Mouse (Mus musculus): ENCODE measurements around the gene Scrt2. TPM values are rescaled to one million over a fixed set of nuclear protein-coding genes. Genes with fewer than 3 reads are reported as not detected.

Scrt2 gene
- total RNA-seq, 2 experiments from 2014 or later: not detected

DNA sequence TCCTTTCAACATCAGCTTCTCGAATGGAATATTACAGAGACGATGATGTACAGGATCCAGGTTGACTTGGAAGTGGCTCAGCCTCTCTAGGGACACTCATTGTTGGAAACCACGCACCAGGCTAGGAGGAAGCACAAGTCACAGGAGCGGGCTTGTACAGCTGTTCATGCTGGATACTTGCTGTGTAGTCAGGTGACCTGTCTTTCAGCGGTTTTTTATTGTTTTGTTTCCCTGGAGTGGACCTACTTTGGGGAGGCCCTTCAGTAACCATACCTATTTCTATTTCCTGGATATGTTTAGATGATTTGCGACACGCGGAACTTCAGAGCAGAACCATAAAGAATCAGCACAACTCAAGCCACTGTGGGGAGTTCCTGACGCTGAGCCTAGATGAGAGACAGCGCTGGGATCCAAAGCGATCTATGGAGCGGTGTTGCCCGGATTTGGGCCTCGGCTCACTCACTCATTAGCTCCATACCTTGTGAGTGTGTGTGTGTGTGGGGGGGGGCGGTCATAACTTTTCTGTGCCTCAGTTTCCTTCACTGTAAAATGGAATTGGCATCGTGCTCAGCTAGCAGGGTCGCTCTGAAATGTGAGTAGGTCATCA lies 23.5 kb downstream of the Scrt2 start:
- Histone ChIP-seq H3K4me3 (peak overlapping the region; percentile 77), H3K27ac (peak overlapping the region; percentile 96)
- no peak for DNase-seq
- no peak for TF ChIP-seq CTCF (IDR thresholded peaks at IDR 0.05)
- intact Hi-C loops (cut with DNase I): loop anchor here (5.0 kb wide), 1 partner anchor 257 kb away; no protein-coding TSS in a partner anchor

DNA sequence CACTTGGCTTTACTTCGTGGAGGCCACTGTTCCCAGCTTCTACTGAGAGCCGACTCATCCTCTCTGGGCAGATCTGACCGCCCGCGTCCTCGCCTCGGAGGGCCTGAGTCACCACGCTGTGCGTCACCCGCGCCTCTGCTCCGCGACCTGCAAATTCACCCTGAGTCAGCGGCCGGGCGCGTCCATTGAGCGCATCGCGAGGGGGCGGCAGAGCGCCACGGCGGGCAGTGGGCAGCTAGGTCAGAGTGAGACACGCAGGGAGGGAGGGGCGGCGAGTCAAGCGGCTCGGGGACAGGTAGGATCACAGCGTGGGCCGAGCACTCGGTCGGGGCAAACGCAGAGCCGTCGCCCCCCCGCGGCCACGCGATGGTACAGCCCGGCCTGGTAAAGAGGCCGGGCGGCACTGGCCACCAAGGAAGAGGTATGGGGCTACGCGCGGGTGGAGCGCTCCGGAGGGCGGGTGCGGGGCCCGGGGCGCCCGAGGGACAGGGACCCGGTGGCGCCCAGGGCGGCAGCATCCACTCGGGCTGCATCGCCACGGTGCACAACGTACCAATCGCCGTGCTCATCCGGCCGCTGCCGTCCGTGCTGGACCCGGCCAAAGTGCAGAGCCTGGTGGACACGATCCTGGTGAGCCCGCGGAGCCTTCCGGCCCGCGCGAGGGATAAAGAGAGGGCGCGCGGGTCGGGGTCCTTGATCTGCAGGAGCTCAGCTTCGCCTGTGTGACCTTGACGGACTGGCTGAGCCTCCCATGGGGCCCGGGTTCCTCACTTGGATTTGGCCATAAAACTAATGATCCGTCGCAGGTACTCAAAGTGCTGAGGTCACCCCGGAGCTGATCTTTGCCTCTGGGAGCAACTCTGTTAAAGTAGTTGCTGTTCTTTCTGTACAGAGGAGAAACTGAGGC lies 24.2 kb downstream of the Scrt2 start, which contains the start of gene Srxn1:
Gene Srxn1 (plus strand): TSS at position 199 of the 907 bp plus-strand sequence.
- H3K27ac ChIP-seq: peak within 1 kb of the TSS; percentile 96
- peak within 1 kb of the TSS; percentile 77 for H3K4me3 ChIP-seq
- intact Hi-C loops (cut with DNase I): loop anchor here (5.0 kb wide), 1 partner anchor 257 kb away; no protein-coding TSS in a partner anchor
- peak; percentile 94 for DNase-seq
- TF ChIP-seq CTCF (IDR thresholded peaks at IDR 0.05): peak; percentile 35

DNA sequence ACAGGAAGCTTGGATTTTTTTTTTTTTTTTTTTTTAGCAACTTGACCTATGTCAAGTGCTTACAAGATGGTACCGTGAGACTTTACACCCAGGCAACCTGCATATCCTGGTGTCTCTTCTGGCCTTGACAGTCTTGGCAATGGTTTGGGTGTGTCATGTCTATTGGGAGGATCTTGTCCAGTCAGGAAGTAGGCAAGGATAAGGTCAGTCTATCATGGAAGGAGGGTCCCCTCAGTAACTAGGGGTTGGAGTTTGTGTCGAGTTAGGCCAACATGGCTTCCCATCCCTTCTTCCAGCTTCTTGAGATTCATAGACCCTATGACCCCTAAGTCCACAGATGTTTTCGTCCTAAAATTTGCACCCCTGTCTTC lies 24.9 kb downstream of the Scrt2 start:
- no peak for TF ChIP-seq CTCF (IDR thresholded peaks at IDR 0.05)
- no peak for DNase-seq
- intact Hi-C loops (cut with DNase I): loop anchor here (5.0 kb wide), 1 partner anchor 256 kb away; no protein-coding TSS in a partner anchor
- Histone ChIP-seq H3K4me3 (peak overlapping the region; percentile 77), H3K27ac (peak overlapping the region; percentile 96)

DNA sequence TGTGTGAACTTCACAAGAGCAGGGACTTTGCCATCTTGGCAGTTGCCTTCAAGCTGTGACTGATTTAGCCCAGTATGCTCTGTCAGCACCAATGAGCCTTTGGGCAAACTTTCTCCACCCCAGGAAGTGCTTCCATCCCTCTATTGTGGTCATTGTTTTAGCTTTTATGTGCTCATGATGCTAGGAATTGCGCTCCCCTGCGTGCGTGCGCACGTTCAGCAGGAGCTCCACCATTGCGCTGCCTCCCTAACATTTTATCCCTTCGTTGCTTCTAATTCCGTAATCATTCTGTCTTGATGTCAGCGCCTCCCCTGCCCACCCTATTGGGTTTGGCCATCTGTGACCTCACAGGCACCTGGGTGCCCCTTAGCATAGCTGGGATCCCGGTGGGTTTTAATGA lies 25.3 kb downstream of the Scrt2 start:
- intact Hi-C loops (cut with DNase I): loop anchor here (5.0 kb wide), 1 partner anchor 256 kb away; no protein-coding TSS in a partner anchor
- peak overlapping the region; percentile 77 for H3K4me3 ChIP-seq
- TF ChIP-seq CTCF (IDR thresholded peaks at IDR 0.05): no peak

GRCm38 (mm10) chr2:152108702-152109101 lies 27.4 kb downstream of the Scrt2 start:
- no peak for TF ChIP-seq CTCF (IDR thresholded peaks at IDR 0.05)
- intact Hi-C loops (cut with DNase I): loop anchor here (5.0 kb wide), 1 partner anchor 254 kb away; no protein-coding TSS in a partner anchor
- DNase-seq: no peak
- Histone ChIP-seq H3K4me3 (no peak overlapping the region), H3K27ac (no peak overlapping the region)

More for the DNA sequence above, 25.3 kb downstream of the Scrt2 start:
- peak overlapping the region; percentile 96 for H3K27ac ChIP-seq
- DNase-seq: no peak

- no peak for TF ChIP-seq CTCF (IDR thresholded peaks at IDR 0.05)
- DNase-seq: no peak
- Histone ChIP-seq H3K27ac (no peak overlapping the region), H3K4me3 (no peak overlapping the region)
- intact Hi-C loops (cut with DNase I): loop anchor here (5.0 kb wide), 1 partner anchor 253 kb away; no protein-coding TSS in a partner anchor
Observed at GRCm38 (mm10) chr2:152109386-152109785, 28.1 kb downstream of the Scrt2 start.

GRCm38 (mm10) chr2:152111311-152111710 lies 30.0 kb downstream of the Scrt2 start:
- no peak for TF ChIP-seq CTCF (IDR thresholded peaks at IDR 0.05)
- intact Hi-C loops (cut with DNase I): loop anchor here (1.0 kb wide), 1 partner anchor 86 kb away; no protein-coding TSS in a partner anchor
- no peak for DNase-seq
- H3K27ac ChIP-seq: peak overlapping the region; percentile 16; the same call in 1 of the 2 replicates
- H3K4me3 ChIP-seq: no peak overlapping the region

GRCm38 (mm10) chr2:152111920-152112319 lies 30.6 kb downstream of the Scrt2 start:
- Histone ChIP-seq H3K27ac (peak overlapping the region; percentile 16; the same call in 1 of the 2 replicates), H3K4me3 (no peak overlapping the region)
- DNase-seq: peak; percentile 89
- intact Hi-C loops (cut with DNase I): loop anchor here (1.0 kb wide), 1 partner anchor 85 kb away; no protein-coding TSS in a partner anchor
- TF ChIP-seq CTCF (IDR thresholded peaks at IDR 0.05): peak; percentile 100; the same call in 1 of the 2 replicates

DNA sequence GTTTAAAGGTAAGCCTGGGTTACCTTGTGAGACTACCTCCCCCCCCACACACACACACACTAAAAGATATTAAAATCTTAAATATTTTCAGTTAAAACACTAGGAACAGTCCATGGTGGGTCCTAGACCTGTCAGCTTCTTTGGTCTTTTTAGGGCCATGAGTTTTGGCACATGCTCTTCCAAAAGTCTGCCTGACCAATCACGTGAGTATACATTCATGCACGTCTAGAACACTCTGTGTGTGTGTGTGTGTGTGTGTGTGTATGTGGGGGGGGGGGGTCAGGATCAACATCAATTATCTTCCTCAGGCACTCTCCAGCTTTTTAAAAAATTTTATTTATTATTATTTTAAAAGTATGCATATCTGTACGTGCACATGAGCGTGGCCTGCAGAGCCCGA lies 31.2 kb downstream of the Scrt2 start:
- no peak overlapping the region for H3K4me3 ChIP-seq
- DNase-seq: no peak
- intact Hi-C loops (cut with DNase I): no loop called here
- H3K27ac ChIP-seq: no peak overlapping the region
- TF ChIP-seq CTCF (IDR thresholded peaks at IDR 0.05): no peak

- H3K4me3 ChIP-seq: no peak overlapping the region
- no peak overlapping the region for H3K27ac ChIP-seq
- intact Hi-C loops (cut with DNase I): no loop called here
- TF ChIP-seq CTCF (IDR thresholded peaks at IDR 0.05): no peak
- no peak for DNase-seq
Observed at GRCm38 (mm10) chr2:152112970-152113369, 31.6 kb downstream of the Scrt2 start.

DNA sequence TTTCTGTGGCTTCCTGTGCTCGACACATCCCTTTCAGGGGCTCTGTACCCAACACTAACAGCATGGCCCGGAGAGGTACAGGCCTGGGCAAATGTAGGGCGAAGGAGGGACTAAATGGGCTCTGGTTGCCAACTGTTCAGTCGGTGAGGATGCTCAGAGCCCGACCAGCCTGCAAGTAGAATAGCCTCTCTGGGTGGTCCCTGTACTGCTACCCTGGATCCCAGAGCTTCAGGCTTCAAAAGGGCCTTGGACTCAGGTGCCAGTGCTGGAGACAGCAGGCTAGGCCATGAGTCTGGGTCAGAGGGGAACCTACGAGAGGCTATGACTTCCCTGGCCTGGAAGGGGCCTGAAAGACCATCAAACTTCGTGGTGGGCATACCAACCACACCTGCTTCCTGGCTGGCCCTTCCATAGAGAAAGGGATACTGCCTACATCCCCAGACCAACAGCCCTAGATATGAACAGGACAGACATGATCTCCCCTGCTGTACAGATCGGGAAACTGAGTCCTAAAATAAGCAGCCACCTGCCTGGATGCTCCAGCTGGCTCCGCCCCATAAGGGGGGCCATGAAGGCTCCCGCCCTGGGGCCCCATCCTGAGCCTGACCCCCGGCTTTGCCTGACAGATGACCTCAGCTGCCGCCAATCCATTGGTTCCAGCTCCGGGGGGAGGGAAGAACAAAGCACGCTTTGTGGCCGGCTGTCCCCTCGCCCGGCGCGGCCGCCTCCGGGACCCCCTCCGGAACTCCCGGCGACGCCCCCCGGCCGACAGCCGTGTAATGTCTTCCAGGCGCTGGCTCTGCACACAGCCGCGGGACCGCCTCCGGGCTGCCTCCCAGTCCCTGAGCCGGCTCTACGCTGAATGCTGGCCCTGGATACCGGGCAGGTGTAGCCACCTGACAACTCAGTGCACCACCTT lies 33.0 kb downstream of the Scrt2 start:
- Histone ChIP-seq H3K27ac (no peak overlapping the region), H3K4me3 (peak overlapping the region; percentile 38)
- intact Hi-C loops (cut with DNase I): no loop called here
- no peak for DNase-seq
- no peak for TF ChIP-seq CTCF (IDR thresholded peaks at IDR 0.05)

DNA sequence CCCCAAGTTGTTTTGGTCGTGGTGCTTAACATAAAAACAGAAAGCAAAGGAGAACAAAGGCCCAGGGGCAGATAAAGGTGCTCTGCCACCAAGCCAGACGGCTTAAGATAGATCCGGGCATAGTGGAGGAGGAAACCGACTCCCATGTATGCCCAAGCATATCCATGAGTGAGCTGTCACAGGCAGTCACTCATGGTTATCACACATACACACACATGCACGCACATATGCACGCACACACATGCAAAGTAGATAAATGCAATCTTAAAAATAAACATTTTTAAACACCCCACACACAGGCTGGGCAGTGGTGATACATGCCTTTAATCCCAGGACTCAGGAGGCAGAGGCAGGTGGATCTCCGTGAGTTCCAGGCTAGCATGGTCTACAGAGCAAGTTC lies 36.4 kb downstream of the Scrt2 start:
- no peak for DNase-seq

More for the DNA sequence above, 36.4 kb downstream of the Scrt2 start:
- no peak for TF ChIP-seq CTCF (IDR thresholded peaks at IDR 0.05)
- no peak overlapping the region for H3K4me3 ChIP-seq
- intact Hi-C loops (cut with DNase I): no loop called here
- no peak overlapping the region for H3K27ac ChIP-seq

All from gastrocnemius, adult 2 months (tissue).